Mouse (Mus musculus) bone marrow macrophage, adult 2 months (primary cell): Measurements from ENCODE around the gene 6030468B19Rik.

Experiments used
- CTCF ChIP-seq: IDR thresholded peaks from 2 replicates; pipeline ENCODE4 v1.5.1; 2012; ENCODE audit warnings: low read depth, mild to moderate bottlenecking, low read length, moderate library complexity
- POLR2A ChIP-seq: IDR thresholded peaks from 2 replicates; pipeline ENCODE4 v1.6.1; 2012; ENCODE audit warnings: mild to moderate bottlenecking, low read depth, low read length, borderline replicate concordance

GRCm38 (mm10) chr11:117846640-117847039 is 49.2 kb downstream of the 6030468B19Rik start:
- TF ChIP-seq CTCF, result no peak
- TF ChIP-seq POLR2A, result no peak
